Mouse (Mus musculus) stomach, postnatal 0 days (tissue): ENCODE data around the gene Sfxn5. TPM values are rescaled to one million over a fixed set of nuclear protein-coding genes. Genes with fewer than 3 reads are reported as not detected.
A peak's percentile ranks its signal among the peaks of the same experiment; 100 is the strongest.

Experiments used
- ATAC-seq: fragments of 200-750 bp; cut with Nextera tagmentation; 2 replicates; pipeline ENCODE4 v1.8.0; 2017; ENCODE audit not compliant: low FRiP score, low TSS enrichment
- DNase-seq: peaks from one replicate; pipeline ENCODE4 v3.0.0-alpha.2; 2016; ENCODE audit warnings: low spot score
- H3K27ac ChIP-seq: fragments of 300-500 bp; sonication (generic); replicated peaks from 2 replicates; pipeline ENCODE4 v1.5.1; 2014; ENCODE audit warnings: mild to moderate bottlenecking, control low read depth
- H3K27me3 ChIP-seq: fragments of 300-500 bp; sonication (generic); 2 replicates; pipeline ENCODE4 v1.6.1; 2014; ENCODE audit warnings: low read length; ENCODE audit not compliant: control insufficient read depth, insufficient read depth
- H3K36me3 ChIP-seq: fragments of 300-500 bp; sonication (generic); 2 replicates; pipeline ENCODE4 v1.6.1; 2014; ENCODE audit warnings: low read length, mixed read lengths; ENCODE audit not compliant: control insufficient read depth, insufficient read depth
- H3K4me1 ChIP-seq: fragments of 300-500 bp; sonication (generic); replicated peaks from 2 replicates; pipeline ENCODE4 v1.6.1; 2014; ENCODE audit warnings: antibody characterized with exemption; ENCODE audit not compliant: control insufficient read depth, insufficient read depth
- H3K4me2 ChIP-seq: fragments of 300-500 bp; sonication (generic); replicated peaks from 2 replicates; pipeline ENCODE4 v1.6.1; 2014; ENCODE audit warnings: low read depth, mild to moderate bottlenecking, control low read depth, moderate library complexity
- H3K4me3 ChIP-seq: fragments of 300-500 bp; sonication (generic); 2 replicates; pipeline ENCODE4 v1.5.1; 2014; ENCODE audit warnings: low read depth, low read length, control low read depth
- H3K9ac ChIP-seq: fragments of 300-500 bp; sonication (generic); 2 replicates; pipeline ENCODE4 v1.6.1; 2014; ENCODE audit warnings: mild to moderate bottlenecking, low read length, control low read depth, mixed read lengths
- H3K9me3 ChIP-seq: fragments of 300-500 bp; sonication (generic); 2 replicates; pipeline ENCODE4 v1.6.1; 2016; ENCODE audit warnings: low read length; ENCODE audit not compliant: control insufficient read depth
- CTCF ChIP-seq: IDR thresholded peaks from 2 replicates; pipeline ENCODE4 v1.5.1; 2016; ENCODE audit warnings: antibody characterized with exemption, low read depth, mild to moderate bottlenecking, moderate library complexity
- EP300 ChIP-seq: optimal IDR thresholded peaks from 2 replicates; pipeline ENCODE3; 2016; ENCODE audit warnings: antibody characterized with exemption
- WGBS: fragments of 180-500 bp; shearing (Covaris S2); extraction: QIAGEN DNeasy Blood & Tissue Kit; methylation state at CpG from one replicate; pipeline ENCODE4 v1.1.7; 2014; 5-methylcytosine and 5-hydroxymethylcytosine counted together
- polyA plus RNA-seq: library from polyadenylated mRNA; unstranded; fragments of >200 nt; fragmentation: Nextera tagmentation; extraction: Ambion mirVana; gene quantifications from 2 replicates; pipeline ENCODE4 v1.2.1, GENCODE M21; 2015

Sfxn5 gene
- polyA plus RNA-seq, 1 experiment from 2014 or later, result 8.4 TPM

DNA sequence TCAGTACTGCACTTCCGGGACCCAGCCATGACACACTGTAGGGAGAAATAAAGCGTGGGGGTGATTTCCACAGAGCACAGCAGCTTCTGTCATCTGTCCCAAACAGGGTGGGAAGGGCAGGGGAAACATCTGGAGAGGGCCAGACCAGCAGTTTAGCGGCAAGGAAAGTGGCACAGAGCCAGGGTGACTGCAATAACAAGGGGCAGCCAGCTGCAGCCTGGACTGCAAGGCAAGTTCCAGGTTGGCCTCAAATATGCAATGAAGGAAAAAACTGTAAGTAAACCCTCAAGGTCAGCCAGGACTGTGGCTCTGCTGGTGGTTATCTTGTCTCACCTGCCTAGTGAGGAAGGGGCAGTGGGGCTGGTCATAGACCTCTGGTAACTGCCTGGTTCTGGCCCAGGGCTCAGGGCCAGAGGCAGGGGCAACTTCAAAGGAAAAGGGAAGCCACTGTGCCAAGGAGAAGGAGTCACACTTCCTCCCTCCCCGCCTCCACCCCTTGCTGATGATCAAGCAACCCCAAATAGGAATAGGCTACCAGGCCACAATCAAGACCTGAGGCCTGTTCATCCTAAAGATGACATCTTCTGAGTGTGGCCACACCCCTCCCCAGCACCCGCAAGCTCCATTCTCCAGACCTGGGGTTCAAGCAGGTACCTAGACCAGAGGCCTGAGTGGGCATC is 36.1 kb upstream of the Sfxn5 start:
- peaks cover 10% of the 10 kb centered on the region for H3K4me1 ChIP-seq
- no peaks in the 10 kb centered on the region for H3K36me3 ChIP-seq
- H3K27ac ChIP-seq, result peak overlapping the region; percentile 18; the same call in 1 of the 2 replicates
- H3K9me3 ChIP-seq, result no peaks in the 10 kb centered on the region
- TF ChIP-seq CTCF (no peak), EP300 (no peak)
- H3K9ac ChIP-seq, result no peak overlapping the region
- DNase-seq (no peak), ATAC-seq (no peak; the same call in 1 of the 2 replicates)
- H3K4me2 ChIP-seq, result no peak overlapping the region
- no peak overlapping the region for H3K4me3 ChIP-seq
- H3K27me3 ChIP-seq, result no peaks in the 10 kb centered on the region
- 56% methylated on average over 5 of the region's 5 CpGs for WGBS

DNA sequence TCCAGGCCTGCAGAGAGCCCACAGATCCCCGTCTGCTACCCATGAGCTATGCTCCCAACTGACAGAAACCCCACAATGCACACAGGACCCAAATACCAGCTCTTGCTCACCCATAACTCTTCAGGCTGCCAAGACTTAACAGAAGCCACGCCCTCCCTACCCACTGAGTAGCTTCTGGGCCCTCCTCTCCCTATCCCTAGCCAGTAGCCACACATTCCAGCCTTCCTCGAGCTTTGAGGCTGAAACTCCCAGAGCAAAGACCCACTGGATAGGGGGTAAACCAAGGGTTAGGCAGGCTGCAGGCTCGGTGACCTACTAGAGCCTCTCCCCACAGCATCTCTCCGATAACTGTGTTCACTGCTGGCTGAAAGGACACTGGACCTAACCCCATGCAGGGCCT is 35.5 kb upstream of the Sfxn5 start:
- no peak; the same call in 1 of the 2 replicates for ATAC-seq
- TF ChIP-seq EP300 (no peak), CTCF (no peak)
- Histone ChIP-seq H3K36me3 (no peaks in the 10 kb centered on the region), H3K27ac (no peak overlapping the region), H3K4me1 (peaks cover 10% of the 10 kb centered on the region), H3K4me3 (no peak overlapping the region), H3K9ac (no peak overlapping the region), H3K4me2 (no peak overlapping the region), H3K9me3 (no peaks in the 10 kb centered on the region), H3K27me3 (no peaks in the 10 kb centered on the region)
- DNase-seq, result no peak
- WGBS, result 65% methylated on average over 5 of the region's 5 CpGs

DNA sequence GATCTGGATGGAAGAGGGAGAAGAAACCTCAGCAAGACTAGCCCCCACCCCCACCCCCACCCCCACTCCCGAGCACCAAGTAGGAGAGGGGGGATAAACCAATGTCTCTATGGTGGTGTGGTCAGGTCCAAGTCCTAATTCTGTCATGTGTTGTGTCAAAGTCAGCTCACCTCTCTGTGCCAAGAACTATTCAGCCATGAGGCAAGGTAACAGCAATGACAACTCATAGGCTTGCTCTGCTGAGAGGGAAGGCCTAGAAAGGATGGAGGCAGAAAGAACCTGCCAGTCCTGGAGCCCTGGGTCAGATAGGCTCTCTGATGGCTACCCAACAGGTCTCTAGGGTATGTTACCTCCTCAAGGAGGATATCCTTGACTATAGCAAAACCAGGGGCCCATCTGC is 34.9 kb upstream of the Sfxn5 start:
- DNase-seq, result no peak
- no peak for TF ChIP-seq EP300
- TF ChIP-seq CTCF, result no peak
- no peak overlapping the region for H3K4me2 ChIP-seq
- H3K9me3 ChIP-seq, result no peaks in the 10 kb centered on the region
- H3K27ac ChIP-seq, result no peak overlapping the region
- no peak for ATAC-seq
- WGBS, result 88% methylated on average over 1 of the region's 1 CpGs
- H3K36me3 ChIP-seq, result no peaks in the 10 kb centered on the region
- H3K27me3 ChIP-seq, result no peaks in the 10 kb centered on the region
- no peak overlapping the region for H3K4me3 ChIP-seq
- peaks cover 10% of the 10 kb centered on the region for H3K4me1 ChIP-seq
- no peak overlapping the region for H3K9ac ChIP-seq

DNA sequence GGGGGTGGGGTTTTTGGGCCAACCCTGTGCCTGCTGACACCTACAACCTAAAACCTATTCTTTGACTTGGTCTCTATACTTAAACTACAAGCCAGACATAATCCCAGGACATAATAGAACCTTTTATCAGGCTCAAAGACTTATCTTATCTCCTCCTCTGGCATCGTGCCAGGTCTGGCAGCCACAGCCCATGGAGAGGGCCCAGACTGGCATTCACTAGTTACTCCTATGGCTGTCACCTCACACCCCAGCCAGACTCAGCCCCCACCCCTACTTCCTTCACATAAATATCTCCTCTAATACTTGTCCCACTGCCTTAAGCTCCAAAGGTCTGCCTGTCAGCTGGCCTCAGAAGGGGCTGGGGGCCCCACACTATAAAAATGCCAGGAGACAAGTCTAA is 33.2 kb upstream of the Sfxn5 start:
- Histone ChIP-seq H3K4me2 (no peak overlapping the region), H3K36me3 (no peaks in the 10 kb centered on the region), H3K27ac (no peak overlapping the region; the same call in 1 of the 2 replicates), H3K4me3 (no peak overlapping the region), H3K27me3 (no peaks in the 10 kb centered on the region), H3K9ac (no peak overlapping the region), H3K4me1 (peaks cover 7% of the 10 kb centered on the region; the same call in 1 of the 2 replicates), H3K9me3 (no peaks in the 10 kb centered on the region)
- WGBS, result 35% methylated on average over 1 of the region's 1 CpGs
- TF ChIP-seq CTCF, result no peak
- TF ChIP-seq EP300, result no peak
- DNase-seq, result peak; percentile 58
- peak; percentile 59 for ATAC-seq

DNA sequence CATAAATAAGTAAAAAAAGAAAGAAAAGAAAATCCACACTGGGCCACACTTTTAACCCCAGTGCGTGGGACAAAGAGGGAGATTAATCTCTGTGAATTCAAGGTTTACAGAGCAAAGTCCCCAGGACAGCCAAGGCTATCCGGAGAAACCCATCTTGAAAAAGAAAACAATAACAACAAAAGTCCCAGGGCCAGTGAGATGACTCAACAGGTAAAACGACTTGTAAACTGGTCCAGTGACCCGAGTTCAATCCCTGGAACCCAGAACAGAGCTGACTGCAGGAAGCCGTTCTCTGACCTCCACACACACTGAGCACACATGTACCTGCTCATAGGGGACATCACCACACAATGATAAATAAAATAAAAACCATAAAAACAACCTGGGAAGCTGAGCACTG is 31.2 kb upstream of the Sfxn5 start:
- peaks cover 6% of the 10 kb centered on the region; the same call in 1 of the 2 replicates for H3K4me1 ChIP-seq
- 64% methylated on average over 5 of the region's 5 CpGs for WGBS
- no peak overlapping the region for H3K9ac ChIP-seq
- H3K9me3 ChIP-seq, result no peaks in the 10 kb centered on the region
- no peak overlapping the region for H3K4me3 ChIP-seq
- TF ChIP-seq CTCF (no peak), EP300 (no peak)
- DNase-seq, result no peak
- no peak for ATAC-seq
- H3K36me3 ChIP-seq, result no peaks in the 10 kb centered on the region
- no peak overlapping the region for H3K4me2 ChIP-seq
- no peak overlapping the region for H3K27ac ChIP-seq
- H3K27me3 ChIP-seq, result no peaks in the 10 kb centered on the region

DNA sequence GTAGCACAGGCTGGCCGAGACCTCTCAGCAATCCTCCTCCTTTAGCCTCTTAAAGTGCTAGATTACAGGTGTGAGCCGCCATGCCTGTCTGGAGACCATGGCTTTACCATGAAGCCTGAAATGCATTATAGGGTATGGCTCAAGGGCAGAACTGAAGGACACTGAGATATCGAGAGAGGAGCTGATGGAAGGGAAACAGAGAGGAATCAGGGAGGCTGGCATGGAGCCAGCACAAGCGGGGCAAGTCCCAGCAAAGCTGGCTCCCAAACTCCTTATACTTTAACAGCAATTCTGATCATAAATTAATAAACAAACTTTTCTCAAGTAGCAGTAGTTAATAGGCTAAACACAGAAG is 30.7 kb upstream of the Sfxn5 start:
- TF ChIP-seq CTCF (no peak), EP300 (no peak)
- DNase-seq (no peak), ATAC-seq (no peak)
- peaks cover under 1% of the 10 kb centered on the region; the same call in 1 of the 2 replicates for H3K4me1 ChIP-seq
- no peak overlapping the region for H3K4me3 ChIP-seq
- no peaks in the 10 kb centered on the region for H3K27me3 ChIP-seq
- no peak overlapping the region for H3K9ac ChIP-seq
- WGBS, result 61% methylated on average over 4 of the region's 4 CpGs
- no peak overlapping the region for H3K27ac ChIP-seq
- no peak overlapping the region for H3K4me2 ChIP-seq
- H3K9me3 ChIP-seq, result no peaks in the 10 kb centered on the region
- H3K36me3 ChIP-seq, result no peaks in the 10 kb centered on the region
